Mouse (Mus musculus): ENCODE results near the gene Mmp11. TPM values are rescaled to one million over a fixed set of nuclear protein-coding genes. Genes with fewer than 3 reads are reported as not detected.

Mmp11 gene
- total and polyA plus RNA-seq, 2 experiments from 2014 or later = 12.6 to 29.4 TPM

DNA sequence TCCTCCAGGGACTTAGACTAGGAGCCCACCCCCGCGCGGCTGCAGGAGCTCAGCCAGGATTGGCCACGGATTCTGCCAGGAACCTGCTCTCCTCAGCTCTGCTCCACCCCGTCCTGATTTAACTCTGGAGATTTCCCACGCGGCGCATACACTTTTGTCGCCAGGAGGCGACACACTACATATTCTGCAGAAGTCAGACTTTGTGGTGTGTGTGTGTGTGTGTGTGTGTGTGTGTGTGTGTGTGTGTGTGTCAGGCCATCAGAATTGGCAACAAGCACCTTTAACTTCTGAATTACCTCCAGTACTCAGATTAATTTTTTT lies 53.1 kb downstream of the Mmp11 start:
- H3K4me1 ChIP-seq (ENCODE audit: control insufficient read depth, insufficient read depth) = no peaks in the 10 kb centered on the region
- 0 out of 2 replicates have a peak overlapping the region, but pooled peaks have one; percentile 6 for H3K4me3 ChIP-seq (ENCODE audit: low read depth, low read length)
- H3K27me3 ChIP-seq (ENCODE audit: control insufficient read depth, insufficient read depth, low read length) = no peaks in the 10 kb centered on the region
- WGBS = under 1% methylated on average over 10 of the region's 10 CpGs
- peak; percentile 72 for ATAC-seq (ENCODE audit: insufficient read depth, low read depth)
- DNase-seq (ENCODE audit: low spot score) = peak; percentile 82
- no peak overlapping the region for H3K27ac ChIP-seq (ENCODE audit: low read depth)
- H3K36me3 ChIP-seq (replicated peaks; ENCODE audit: control insufficient read depth, insufficient read depth, low read length) = no peaks in the 10 kb centered on the region
- peak overlapping the region; percentile 34 for H3K4me2 ChIP-seq (ENCODE audit: low read depth, low read length)
- H3K9ac ChIP-seq (replicated peaks; ENCODE audit: low read depth, low read length) = no peak overlapping the region
- no peak for TF ChIP-seq EP300 (IDR thresholded peaks at IDR 0.05; ENCODE audit: low read depth)
- peak; percentile 78 for TF ChIP-seq CTCF (IDR thresholded peaks at IDR 0.05; ENCODE audit: low read depth)
- H3K9me3 ChIP-seq (replicated peaks; ENCODE audit: control insufficient read depth, low read length) = no peaks in the 10 kb centered on the region

DNA sequence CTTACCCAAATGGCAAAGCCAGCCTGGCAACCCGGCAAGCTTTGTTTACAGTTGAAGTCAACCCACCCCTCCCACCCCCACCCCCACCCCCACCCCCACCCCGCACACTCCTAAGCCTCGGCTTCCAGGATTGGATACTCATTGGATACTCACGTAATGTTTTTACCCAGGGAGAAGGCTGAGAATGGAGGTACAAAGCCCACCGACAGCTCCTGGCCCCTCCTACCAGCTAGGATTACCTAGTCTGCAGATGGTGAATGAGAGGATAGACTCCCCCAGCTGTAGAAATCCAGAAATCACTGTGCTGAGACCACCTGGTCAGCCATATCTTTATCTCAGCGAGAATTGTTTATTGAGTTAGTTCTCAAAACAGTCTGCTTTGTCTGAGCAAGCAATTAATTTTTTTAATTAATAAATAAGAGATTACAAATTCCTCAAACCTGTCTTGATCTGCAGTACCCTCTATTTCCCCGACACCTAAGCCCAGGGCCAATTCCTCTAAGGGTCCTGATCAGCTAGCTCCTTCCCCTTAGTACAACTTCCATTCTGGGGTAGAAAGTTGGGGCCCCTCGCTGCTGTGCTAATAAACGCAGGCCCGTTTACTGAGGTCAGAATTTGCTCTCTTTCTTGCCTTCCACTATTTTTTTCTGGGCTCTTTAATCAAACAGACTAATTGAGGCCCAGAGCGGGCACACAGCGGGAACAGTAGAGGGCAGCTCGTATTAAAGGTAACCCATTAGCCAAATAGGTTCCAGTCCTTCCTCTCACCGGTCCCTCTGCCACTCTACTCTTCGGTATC lies 53.7 kb downstream of the Mmp11 start:
- 0 out of 2 replicates have a peak overlapping the region, but pooled peaks have one; percentile 6 for H3K4me3 ChIP-seq (ENCODE audit: low read depth, low read length)
- H3K9ac ChIP-seq (replicated peaks; ENCODE audit: low read depth, low read length) = no peak overlapping the region
- DNase-seq (ENCODE audit: low spot score) (no peak), ATAC-seq (ENCODE audit: insufficient read depth, low read depth) (no peak)
- H3K27me3 ChIP-seq (ENCODE audit: control insufficient read depth, insufficient read depth, low read length) = no peaks in the 10 kb centered on the region
- H3K36me3 ChIP-seq (replicated peaks; ENCODE audit: control insufficient read depth, insufficient read depth, low read length) = no peaks in the 10 kb centered on the region
- 21% methylated on average over 15 of the region's 15 CpGs for WGBS
- TF ChIP-seq EP300 (IDR thresholded peaks at IDR 0.05; ENCODE audit: low read depth) (no peak), CTCF (IDR thresholded peaks at IDR 0.05; ENCODE audit: low read depth) (no peak)
- H3K4me2 ChIP-seq (ENCODE audit: low read depth, low read length) = peak overlapping the region; percentile 34
- no peaks in the 10 kb centered on the region for H3K4me1 ChIP-seq (ENCODE audit: control insufficient read depth, insufficient read depth)
- no peaks in the 10 kb centered on the region for H3K9me3 ChIP-seq (replicated peaks; ENCODE audit: control insufficient read depth, low read length)
- H3K27ac ChIP-seq (ENCODE audit: low read depth) = no peak overlapping the region

DNA sequence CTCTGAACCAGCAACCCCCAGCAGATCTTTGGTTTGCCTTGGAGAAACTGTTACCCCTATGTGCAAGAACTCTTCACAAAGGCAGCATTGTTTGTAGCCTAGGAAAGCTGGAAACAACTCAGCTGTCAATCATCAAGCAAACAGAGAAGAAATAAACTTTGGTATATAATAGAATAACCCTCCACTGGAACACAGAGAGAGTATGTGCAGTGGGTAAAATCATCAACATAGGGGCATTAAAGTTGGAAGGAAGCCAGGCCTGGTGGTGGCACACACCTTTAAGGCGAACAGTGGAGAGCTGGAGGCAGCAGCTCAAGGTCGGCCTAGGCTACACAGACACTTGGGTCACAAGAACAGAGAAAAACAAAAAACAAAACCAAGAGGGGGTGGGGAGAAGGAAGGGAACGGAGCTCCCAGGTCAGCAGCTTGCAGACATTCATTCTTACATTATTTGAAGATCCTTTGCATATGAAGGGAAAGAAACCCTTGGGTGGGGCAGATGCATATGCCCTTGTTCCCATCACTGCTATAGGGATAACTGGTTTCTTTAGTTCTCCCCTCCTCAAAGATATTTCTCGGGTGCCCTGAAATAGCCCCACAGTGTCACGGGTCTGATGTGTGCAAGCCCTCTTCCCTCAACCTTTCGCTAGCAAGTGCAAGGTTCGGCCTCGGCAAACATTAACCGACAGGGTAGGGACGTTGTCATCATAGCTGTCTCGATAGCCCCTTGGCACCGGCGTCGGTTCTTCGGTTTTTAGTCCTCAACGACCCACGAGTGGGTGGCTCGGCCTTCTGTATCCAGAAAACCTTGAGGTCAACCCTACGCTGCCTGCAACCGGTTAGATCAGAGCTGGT lies 54.5 kb downstream of the Mmp11 start:
- no peaks in the 10 kb centered on the region for H3K27me3 ChIP-seq (ENCODE audit: control insufficient read depth, insufficient read depth, low read length)
- ATAC-seq (ENCODE audit: insufficient read depth, low read depth) (no peak), DNase-seq (ENCODE audit: low spot score) (no peak)
- H3K4me1 ChIP-seq (ENCODE audit: control insufficient read depth, insufficient read depth) = no peaks in the 10 kb centered on the region
- 29% methylated on average over 20 of the region's 20 CpGs for WGBS
- H3K9me3 ChIP-seq (replicated peaks; ENCODE audit: control insufficient read depth, low read length) = no peaks in the 10 kb centered on the region
- H3K27ac ChIP-seq (ENCODE audit: low read depth) = no peak overlapping the region
- no peak overlapping the region for H3K9ac ChIP-seq (replicated peaks; ENCODE audit: low read depth, low read length)
- H3K4me2 ChIP-seq (ENCODE audit: low read depth, low read length) = no peak overlapping the region
- TF ChIP-seq CTCF (IDR thresholded peaks at IDR 0.05; ENCODE audit: low read depth) (no peak), EP300 (IDR thresholded peaks at IDR 0.05; ENCODE audit: low read depth) (no peak)
- H3K36me3 ChIP-seq (replicated peaks; ENCODE audit: control insufficient read depth, insufficient read depth, low read length) = no peaks in the 10 kb centered on the region
- H3K4me3 ChIP-seq (ENCODE audit: low read depth, low read length) = no peak overlapping the region

DNA sequence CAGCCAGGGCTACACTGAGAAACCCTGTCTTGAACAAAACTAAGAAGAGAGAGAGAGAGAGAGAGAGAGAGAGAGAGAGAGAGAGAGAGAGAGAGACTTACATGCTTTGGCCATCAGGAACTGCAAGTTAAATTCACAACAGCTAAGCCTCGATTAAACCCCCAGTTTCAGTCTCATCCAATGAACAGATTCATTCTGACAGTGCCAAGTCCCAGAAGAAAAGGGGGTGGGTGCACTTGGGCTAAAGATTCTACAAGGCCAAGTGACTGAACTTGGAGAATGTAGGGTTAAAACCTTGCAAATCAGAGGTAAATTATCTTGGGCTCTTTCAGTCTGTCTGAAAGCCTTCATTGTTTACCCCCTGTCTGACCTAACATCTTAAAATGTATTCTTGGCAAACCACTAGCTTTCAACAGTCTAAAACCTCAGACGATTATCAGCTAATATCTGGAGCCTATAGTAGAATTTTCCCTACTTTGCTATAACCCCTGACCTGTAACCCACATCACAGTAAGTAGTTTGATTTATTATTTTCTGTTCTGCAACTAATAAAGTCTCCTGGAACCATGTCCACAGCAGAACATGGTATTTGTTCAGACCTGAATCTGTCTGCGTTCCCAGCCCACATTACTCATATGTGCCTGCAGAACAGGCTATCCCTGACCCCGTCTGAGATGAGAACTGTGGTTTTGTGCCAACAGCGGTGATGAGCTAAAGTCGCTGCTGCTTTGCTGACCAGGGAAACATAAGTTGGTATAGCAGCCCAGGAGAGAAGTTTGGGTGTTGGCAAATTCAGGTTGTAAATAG lies 55.3 kb downstream of the Mmp11 start:
- DNase-seq (ENCODE audit: low spot score) (no peak), ATAC-seq (ENCODE audit: insufficient read depth, low read depth) (no peak)
- no peaks in the 10 kb centered on the region for H3K27me3 ChIP-seq (ENCODE audit: control insufficient read depth, insufficient read depth, low read length)
- H3K36me3 ChIP-seq (replicated peaks; ENCODE audit: control insufficient read depth, insufficient read depth, low read length) = no peaks in the 10 kb centered on the region
- H3K4me3 ChIP-seq (ENCODE audit: low read depth, low read length) = no peak overlapping the region
- no peak overlapping the region for H3K27ac ChIP-seq (ENCODE audit: low read depth)
- H3K4me2 ChIP-seq (ENCODE audit: low read depth, low read length) = no peak overlapping the region
- no peak overlapping the region for H3K9ac ChIP-seq (replicated peaks; ENCODE audit: low read depth, low read length)
- no peaks in the 10 kb centered on the region for H3K4me1 ChIP-seq (ENCODE audit: control insufficient read depth, insufficient read depth)
- no peaks in the 10 kb centered on the region for H3K9me3 ChIP-seq (replicated peaks; ENCODE audit: control insufficient read depth, low read length)
- TF ChIP-seq CTCF (IDR thresholded peaks at IDR 0.05; ENCODE audit: low read depth) (no peak), EP300 (IDR thresholded peaks at IDR 0.05; ENCODE audit: low read depth) (no peak)
- 59% methylated on average over 6 of the region's 6 CpGs for WGBS

DNA sequence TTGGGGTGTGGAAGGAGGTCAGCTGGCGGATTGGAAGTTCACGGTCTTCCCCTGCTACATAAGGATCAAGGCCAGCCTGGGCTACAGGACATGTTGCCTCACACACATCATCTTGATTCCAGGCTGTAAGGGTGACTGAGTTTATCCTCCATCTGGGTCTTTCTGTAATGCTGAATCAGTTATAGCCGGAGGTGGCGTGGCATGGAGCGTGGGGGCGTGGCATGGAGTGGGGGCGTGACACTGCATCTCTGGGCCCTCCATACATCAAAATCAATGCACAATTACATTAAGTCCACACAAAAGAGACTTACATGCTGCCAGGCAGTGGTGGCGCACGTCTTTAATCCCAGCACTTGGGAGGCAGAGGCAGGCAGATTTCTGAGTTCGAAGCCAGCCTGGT lies 55.9 kb downstream of the Mmp11 start:
- H3K9ac ChIP-seq (replicated peaks; ENCODE audit: low read depth, low read length) = no peak overlapping the region
- no peaks in the 10 kb centered on the region for H3K36me3 ChIP-seq (replicated peaks; ENCODE audit: control insufficient read depth, insufficient read depth, low read length)
- 93% methylated on average over 10 of the region's 10 CpGs for WGBS
- ATAC-seq (ENCODE audit: insufficient read depth, low read depth) (no peak), DNase-seq (ENCODE audit: low spot score) (no peak)
- H3K4me3 ChIP-seq (ENCODE audit: low read depth, low read length) = no peak overlapping the region
- TF ChIP-seq EP300 (IDR thresholded peaks at IDR 0.05; ENCODE audit: low read depth) (no peak), CTCF (IDR thresholded peaks at IDR 0.05; ENCODE audit: low read depth) (no peak)
- no peak overlapping the region for H3K27ac ChIP-seq (ENCODE audit: low read depth)
- H3K4me1 ChIP-seq (ENCODE audit: control insufficient read depth, insufficient read depth) = no peaks in the 10 kb centered on the region
- H3K27me3 ChIP-seq (ENCODE audit: control insufficient read depth, insufficient read depth, low read length) = no peaks in the 10 kb centered on the region
- H3K9me3 ChIP-seq (replicated peaks; ENCODE audit: control insufficient read depth, low read length) = no peaks in the 10 kb centered on the region
- no peak overlapping the region for H3K4me2 ChIP-seq (ENCODE audit: low read depth, low read length)

Measured in heart, postnatal 0 days (tissue).